Mouse (Mus musculus) lung, adult 2 months (tissue): ENCODE data around the gene Ppp4c.

Experiments
- CTCF ChIP-seq: fragments of 200-500 bp; IDR thresholded peaks from 2 replicates; pipeline ENCODE4 v1.5.1; 2011; ENCODE audit warnings: mild to moderate bottlenecking, low read length, control low read depth; ENCODE audit not compliant: insufficient read depth
- POLR2A ChIP-seq: fragments of 200-500 bp; IDR thresholded peaks from 2 replicates; pipeline ENCODE4 v1.6.1; 2011; ENCODE audit warnings: low read depth, mild to moderate bottlenecking, control low read depth, low read length, borderline replicate concordance; ENCODE audit errors: extremely low read depth

DNA sequence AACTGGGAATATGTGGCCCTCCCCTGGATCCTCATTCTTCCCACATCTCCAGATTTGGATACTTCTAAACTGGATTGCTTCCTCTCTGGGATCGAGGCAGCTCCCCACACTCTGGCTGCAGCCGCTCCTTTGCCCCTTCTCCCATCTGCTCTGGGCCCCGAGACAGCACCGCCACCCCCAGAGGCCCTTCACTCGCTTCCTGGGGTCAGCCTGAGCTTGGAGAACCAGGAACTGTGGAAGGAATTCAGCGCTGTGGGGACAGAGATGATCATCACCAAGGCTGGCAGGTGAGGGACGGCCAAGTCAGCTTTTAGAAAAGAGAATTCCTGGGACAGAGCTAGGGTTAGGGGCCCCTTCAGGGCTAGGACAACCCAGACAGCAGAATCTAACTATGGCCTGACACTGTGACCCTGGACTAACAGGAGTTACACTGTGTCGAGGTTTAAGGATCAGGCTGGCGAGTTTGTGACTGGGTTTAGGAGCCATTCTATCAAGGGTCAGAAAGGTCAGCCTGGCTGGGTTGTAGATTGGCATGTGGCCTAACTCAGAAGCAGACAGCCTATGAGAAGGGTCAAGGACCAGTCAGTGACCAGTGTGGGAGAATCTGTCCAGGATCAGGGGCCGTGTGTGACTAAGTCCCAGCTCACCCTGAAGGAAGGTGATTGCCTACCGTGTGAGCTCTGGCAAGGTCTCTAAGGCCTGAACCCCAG is 10.5 kb downstream of the Ppp4c start:
- TF ChIP-seq CTCF: no peak
- TF ChIP-seq POLR2A: no peak
